Mouse (Mus musculus) liver, adult 2 months (tissue): ENCODE results near the gene Tmem178b. TPM values are rescaled to one million over a fixed set of nuclear protein-coding genes. Genes with fewer than 3 reads are reported as not detected.

ENCODE experiments used
- DNase-seq: peaks from one replicate; pipeline ENCODE4 v3.0.0-alpha.2; 2011; ENCODE audit warnings: low read depth, low spot score; ENCODE audit errors: extremely low read depth
- H3K27ac ChIP-seq: fragments of 200-500 bp; replicated peaks from 2 replicates; pipeline ENCODE4 v1.5.1; 2012; ENCODE audit warnings: low read depth, mild to moderate bottlenecking, control low read depth, inconsistent platforms, low read length; ENCODE audit not compliant: insufficient read depth
- H3K27me3 ChIP-seq: fragments of 200-500 bp; 2 replicates; pipeline ENCODE4 v1.6.1; 2012; ENCODE audit warnings: mild to moderate bottlenecking, moderate library complexity, low read length, inconsistent platforms; ENCODE audit not compliant: control insufficient read depth, insufficient read depth
- H3K36me3 ChIP-seq: fragments of 200-500 bp; 2 replicates; pipeline ENCODE4 v1.6.1; 2012; ENCODE audit warnings: low read length, inconsistent platforms; ENCODE audit not compliant: control insufficient read depth, insufficient read depth
- H3K4me1 ChIP-seq: fragments of 200-500 bp; 2 replicates; pipeline ENCODE4 v1.6.1; 2011; ENCODE audit warnings: low read length; ENCODE audit not compliant: control insufficient read depth, insufficient read depth
- H3K4me3 ChIP-seq: fragments of 200-500 bp; 2 replicates; pipeline ENCODE4 v1.5.1; 2011; ENCODE audit warnings: low read depth, mild to moderate bottlenecking, control low read depth, low read length, moderate library complexity; ENCODE audit not compliant: insufficient read depth
- H3K79me2 ChIP-seq: fragments of 200-500 bp; 2 replicates; pipeline ENCODE4 v1.6.1; 2012; ENCODE audit warnings: inconsistent platforms, mild to moderate bottlenecking, low read length, moderate library complexity; ENCODE audit not compliant: control insufficient read depth, insufficient read depth
- H3K9ac ChIP-seq: fragments of 200-500 bp; 2 replicates; pipeline ENCODE4 v1.6.1; 2012; ENCODE audit warnings: low read depth, mild to moderate bottlenecking, control low read depth, inconsistent platforms, low read length
- CTCF ChIP-seq: fragments of 200-500 bp; IDR thresholded peaks from 2 replicates; pipeline ENCODE4 v1.5.1; 2011; ENCODE audit warnings: low read depth, low read length, control low read depth
- POLR2A ChIP-seq: fragments of 200-500 bp; IDR thresholded peaks from 2 replicates; pipeline ENCODE4 v1.6.1; 2011; ENCODE audit warnings: low read length, control low read depth; ENCODE audit not compliant: insufficient read depth; ENCODE audit errors: extremely low read depth
- WGBS: fragments of 180-500 bp; shearing (Covaris S2); methylation state at CpG from one replicate; pipeline ENCODE4 v1.1.7; 2018; 5-methylcytosine and 5-hydroxymethylcytosine counted together
- polyA plus RNA-seq: library from polyadenylated mRNA; depleted of rRNA; stranded (reverse); fragments of >200 nt; gene quantifications from 2 replicates; pipeline ENCODE4 v1.2.3, GENCODE M21; 2012
- total RNA-seq: library from RNA; depleted of rRNA; stranded (reverse); fragments of >200 nt; gene quantifications from 2 replicates; pipeline ENCODE4 v1.2.3, GENCODE M21; 2014

Tmem178b gene
- total and polyA plus RNA-seq, 2 experiments: 0.02 to 0.09 TPM

- no peaks in the 10 kb centered on the region; the same call in 1 of the 2 replicates for H3K27me3 ChIP-seq
- no peak for DNase-seq
- H3K79me2 ChIP-seq: no peaks in the 10 kb centered on the region
- H3K9ac ChIP-seq: no peak overlapping the region
- TF ChIP-seq CTCF (no peak), POLR2A (no peak)
- no peak overlapping the region for H3K4me3 ChIP-seq
- no peaks in the 10 kb centered on the region for H3K36me3 ChIP-seq
- no peaks in the 10 kb centered on the region for H3K4me1 ChIP-seq
- 57% methylated on average over 3 of the region's 3 CpGs for WGBS
- H3K27ac ChIP-seq: no peak overlapping the region
Observed at GRCm38 (mm10) chr6:40071007-40071406, 197.9 kb downstream of the Tmem178b start.

- no peaks in the 10 kb centered on the region for H3K4me1 ChIP-seq
- no peak for DNase-seq
- H3K36me3 ChIP-seq: no peaks in the 10 kb centered on the region
- H3K79me2 ChIP-seq: no peaks in the 10 kb centered on the region
- no peak overlapping the region for H3K27ac ChIP-seq
- H3K27me3 ChIP-seq: no peaks in the 10 kb centered on the region
- TF ChIP-seq POLR2A (no peak), CTCF (no peak)
- 11% methylated on average over 1 of the region's 1 CpGs for WGBS
- H3K9ac ChIP-seq: no peak overlapping the region
- H3K4me3 ChIP-seq: no peak overlapping the region
Observed at GRCm38 (mm10) chr6:40076089-40076488, 203.0 kb downstream of the Tmem178b start.

GRCm38 (mm10) chr6:40076670-40077313 lies 203.7 kb downstream of the Tmem178b start:
- WGBS: 88% methylated on average over 5 of the region's 5 CpGs
- Histone ChIP-seq H3K4me3 (no peak overlapping the region), H3K9ac (no peak overlapping the region), H3K79me2 (no peaks in the 10 kb centered on the region), H3K36me3 (no peaks in the 10 kb centered on the region), H3K27me3 (no peaks in the 10 kb centered on the region), H3K27ac (no peak overlapping the region), H3K4me1 (no peaks in the 10 kb centered on the region)
- no peak for DNase-seq
- TF ChIP-seq CTCF (no peak), POLR2A (no peak)

- Histone ChIP-seq H3K4me1 (no peaks in the 10 kb centered on the region), H3K9ac (no peak overlapping the region), H3K79me2 (no peaks in the 10 kb centered on the region), H3K27me3 (no peaks in the 10 kb centered on the region), H3K36me3 (no peaks in the 10 kb centered on the region), H3K4me3 (no peak overlapping the region), H3K27ac (no peak overlapping the region)
- DNase-seq: no peak
- WGBS: 76% methylated on average over 3 of the region's 3 CpGs
- no peak for TF ChIP-seq POLR2A
- no peak for TF ChIP-seq CTCF
Observed at GRCm38 (mm10) chr6:40078353-40078752, 205.3 kb downstream of the Tmem178b start.

- TF ChIP-seq CTCF (no peak), POLR2A (no peak)
- WGBS: 81% methylated on average over 3 of the region's 3 CpGs
- no peak overlapping the region for H3K4me3 ChIP-seq
- H3K9ac ChIP-seq: no peak overlapping the region
- H3K27ac ChIP-seq: no peak overlapping the region
- no peaks in the 10 kb centered on the region for H3K79me2 ChIP-seq
- no peaks in the 10 kb centered on the region for H3K36me3 ChIP-seq
- no peaks in the 10 kb centered on the region for H3K27me3 ChIP-seq
- DNase-seq: no peak
- H3K4me1 ChIP-seq: no peaks in the 10 kb centered on the region
Observed at GRCm38 (mm10) chr6:40083726-40084125, 210.7 kb downstream of the Tmem178b start.

- Histone ChIP-seq H3K4me3 (no peak overlapping the region), H3K4me1 (no peaks in the 10 kb centered on the region), H3K27ac (no peak overlapping the region), H3K9ac (no peak overlapping the region), H3K27me3 (no peaks in the 10 kb centered on the region), H3K79me2 (no peaks in the 10 kb centered on the region), H3K36me3 (no peaks in the 10 kb centered on the region)
- no peak for TF ChIP-seq POLR2A
- no peak for TF ChIP-seq CTCF
- DNase-seq: no peak
- 15% methylated on average over 5 of the region's 5 CpGs for WGBS
Observed at GRCm38 (mm10) chr6:40091250-40091651, 218.2 kb downstream of the Tmem178b start.
